Mouse (Mus musculus) c-Kit-negative CD71-positive TER-119-positive erythroid progenitor cells, embryonic 14.5 days (primary cell): ENCODE measurements around the gene Musk.
"Not testable (repeated sequence)": the region's sequence is repeated elsewhere in the genome, so short reads cannot be mapped to it uniquely, and the experiment has no call there.

ENCODE experiments used
- DNase-seq: peaks from one replicate; pipeline ENCODE4 v3.0.0-alpha.2; 2013; ENCODE audit warnings: low read depth, low spot score

Musk gene

DNA sequence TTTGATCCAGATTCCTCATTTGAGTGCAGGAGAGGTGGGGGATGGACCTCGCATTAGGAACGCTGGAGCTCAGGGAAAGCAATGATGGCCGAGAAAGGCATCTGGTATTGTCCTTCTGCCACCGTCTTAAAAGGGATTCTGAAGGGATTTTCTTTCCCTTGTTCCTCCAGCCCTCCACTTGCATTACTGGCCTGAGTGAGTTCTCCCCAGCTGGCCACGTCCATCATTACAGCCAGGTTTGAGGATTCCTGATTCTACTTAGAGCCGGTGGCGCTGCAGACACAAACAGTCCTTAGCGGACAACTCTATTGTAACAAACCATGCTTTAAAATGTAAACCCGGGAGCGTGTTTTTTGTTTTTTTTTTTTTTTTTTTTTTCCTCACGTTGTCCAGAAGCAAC is at the start of gene Musk:
Musk (plus strand) TSS at position 274 of the 400 bp plus-strand sequence.
- DNase-seq = no peak

DNA sequence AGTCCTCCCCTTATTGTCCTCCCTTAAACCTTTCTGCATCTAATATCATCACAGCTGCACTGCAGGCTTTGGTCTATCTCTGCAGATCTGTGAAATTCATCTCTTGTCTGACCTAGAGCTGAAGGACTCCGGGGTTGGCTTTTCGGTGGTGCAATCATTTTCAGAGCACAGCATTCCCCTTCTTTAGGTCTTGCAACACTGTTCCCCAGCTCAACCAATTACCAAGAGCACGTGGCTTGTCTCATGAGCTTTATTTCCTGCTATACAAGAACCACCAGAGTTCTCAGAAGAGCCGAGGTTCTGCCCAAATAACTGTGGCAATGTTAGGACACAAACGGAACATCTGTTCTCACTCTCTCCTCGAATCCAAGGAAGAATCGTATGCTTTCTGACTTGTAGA is 45.3 kb upstream of the Musk start:
- DNase-seq = no peak

DNA sequence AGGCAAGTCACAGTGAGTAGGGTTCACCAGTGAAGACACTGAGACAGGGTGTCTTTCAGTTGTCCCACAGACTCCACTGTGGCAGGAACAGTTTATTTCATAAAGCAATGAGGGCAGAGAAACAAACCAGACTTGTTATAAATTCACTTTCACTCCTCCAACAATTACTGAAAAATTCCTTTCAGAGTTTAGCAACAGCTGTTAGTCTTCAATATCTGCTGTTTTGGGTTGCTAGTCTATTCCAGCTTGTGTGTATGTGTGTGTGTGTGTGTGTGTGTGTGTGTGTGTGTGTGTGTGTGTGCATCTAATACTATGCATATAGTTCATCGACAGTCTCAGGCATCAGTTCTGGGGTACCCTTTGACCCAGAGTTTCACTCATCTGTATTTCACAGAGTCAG is 40.2 kb upstream of the Musk start:
- DNase-seq = no peak

DNA sequence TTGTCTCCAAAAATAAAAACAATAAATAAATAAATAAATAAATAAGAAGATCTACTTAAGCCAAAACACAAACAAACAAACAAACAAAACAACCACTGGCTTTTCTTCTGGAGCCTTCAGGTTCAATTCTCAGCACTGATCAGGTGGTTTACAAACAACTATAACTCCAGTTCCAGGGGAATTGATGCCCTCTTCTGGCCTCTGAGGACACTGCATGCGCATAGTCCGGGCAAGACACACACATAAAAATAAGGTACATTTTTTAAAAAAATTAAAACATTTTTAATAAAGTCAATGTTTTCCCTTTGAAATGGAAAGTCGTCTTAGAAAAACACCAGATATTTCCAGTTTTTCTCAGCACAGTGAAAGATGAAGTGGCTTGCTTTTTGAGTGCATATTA is 33.4 kb upstream of the Musk start:
- DNase-seq = no peak

DNA sequence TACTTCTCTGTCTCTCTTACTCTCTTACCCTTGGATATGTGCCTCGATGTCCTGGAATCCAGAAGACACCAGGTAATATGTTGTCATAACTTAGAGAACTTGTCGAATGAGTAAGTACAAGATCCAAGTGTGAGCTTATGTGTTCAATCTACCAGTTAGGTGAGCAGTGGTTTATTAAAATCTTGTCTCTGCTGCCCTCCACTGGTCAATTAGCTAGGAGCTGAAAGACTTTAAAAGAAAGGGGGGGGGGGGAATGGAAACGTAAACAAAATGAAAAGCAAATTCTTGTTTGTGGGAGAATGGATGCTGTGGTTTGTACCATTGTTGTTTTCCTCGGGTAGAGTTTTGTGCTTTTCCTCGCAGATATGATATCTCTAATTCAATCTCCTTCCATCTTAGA is 32.4 kb upstream of the Musk start:
- DNase-seq = no peak

DNA sequence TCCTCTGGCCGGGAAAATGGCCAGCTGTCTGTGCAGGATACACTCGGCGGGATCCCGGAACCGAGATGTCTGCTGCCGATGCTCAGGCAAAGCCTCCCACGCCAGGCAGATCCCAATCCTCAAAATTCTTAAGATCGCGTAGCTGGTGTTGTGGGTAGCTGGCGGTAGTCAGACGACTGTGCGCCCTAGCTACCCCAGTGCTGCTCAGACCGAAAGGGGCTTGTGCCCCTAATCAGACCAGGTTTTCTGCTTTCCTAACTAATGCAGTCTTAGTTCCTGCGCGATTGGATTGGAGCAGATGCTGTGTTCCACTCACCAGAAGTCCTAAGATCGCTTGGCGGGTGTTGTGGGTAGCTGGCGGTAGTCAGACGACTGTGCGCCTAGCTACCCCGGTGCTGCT is 25.0 kb upstream of the Musk start:
- DNase-seq = not testable (repeated sequence)

DNA sequence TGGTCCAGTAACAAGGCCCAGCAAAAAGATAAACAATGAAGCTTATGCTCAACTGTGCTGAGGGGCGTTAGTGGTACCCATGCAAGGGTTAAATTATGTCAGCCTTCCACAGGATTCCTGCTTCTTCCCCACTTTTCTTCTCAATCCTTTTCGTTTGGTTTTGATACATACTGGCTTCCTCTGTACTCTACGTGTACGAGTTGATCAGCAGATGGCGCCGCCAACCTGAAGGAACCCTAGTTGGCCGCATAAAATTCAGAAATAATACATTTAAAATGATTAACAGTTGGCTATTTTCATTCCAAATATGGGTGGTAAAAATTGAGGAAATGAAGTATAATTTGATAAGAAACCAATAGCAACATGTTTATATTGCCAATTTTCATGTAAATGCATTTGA is 19.5 kb upstream of the Musk start:
- no peak for DNase-seq

DNA sequence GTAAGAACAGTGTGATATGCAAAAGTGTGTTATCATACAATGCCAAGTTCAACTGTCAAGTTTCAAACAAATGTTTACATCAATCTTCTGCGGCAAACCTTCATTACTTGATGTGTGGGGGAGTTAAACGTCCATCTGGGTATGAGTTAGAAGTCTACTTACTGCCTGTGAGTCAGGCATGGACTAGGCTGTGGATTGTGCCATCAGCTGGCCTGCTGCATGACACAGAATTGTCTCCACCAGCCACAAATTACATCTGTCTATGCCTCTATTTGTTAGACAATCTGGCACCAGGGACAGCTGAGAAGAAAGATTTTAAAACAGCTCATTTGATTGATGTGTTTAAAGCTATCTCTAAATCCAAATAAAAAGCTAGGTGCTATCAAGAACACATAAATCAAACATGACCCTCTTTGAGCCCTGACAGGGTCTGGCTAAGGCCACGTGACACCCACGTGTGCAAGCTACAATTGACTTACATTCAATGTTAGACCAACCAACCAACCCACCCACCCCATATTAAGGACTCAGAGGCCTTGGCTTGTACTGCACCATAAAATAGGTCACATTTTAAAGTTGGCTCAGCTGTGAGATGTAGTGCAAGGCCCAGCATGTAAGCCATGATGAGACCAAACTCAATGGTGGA is 16.7 kb upstream of the Musk start:
- DNase-seq = no peak

DNA sequence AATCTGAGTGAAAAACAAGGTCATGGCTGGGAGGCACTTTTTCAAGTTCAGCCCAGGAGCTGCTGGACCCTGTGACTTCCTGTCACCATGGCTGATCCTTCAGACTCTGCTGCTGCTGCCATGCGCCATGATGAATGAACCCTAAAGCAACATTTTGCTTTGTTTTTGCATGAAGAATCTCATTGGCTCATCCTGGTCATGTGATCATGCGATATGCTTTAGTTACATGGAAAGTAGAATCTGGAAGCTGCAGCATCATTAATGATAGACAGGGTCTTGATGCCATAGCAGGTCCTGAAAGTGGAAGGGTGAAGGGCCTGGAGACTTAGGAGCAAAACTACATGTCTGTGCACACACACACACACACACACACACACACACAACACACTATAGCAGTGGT is 15.8 kb upstream of the Musk start:
- no peak for DNase-seq

DNA sequence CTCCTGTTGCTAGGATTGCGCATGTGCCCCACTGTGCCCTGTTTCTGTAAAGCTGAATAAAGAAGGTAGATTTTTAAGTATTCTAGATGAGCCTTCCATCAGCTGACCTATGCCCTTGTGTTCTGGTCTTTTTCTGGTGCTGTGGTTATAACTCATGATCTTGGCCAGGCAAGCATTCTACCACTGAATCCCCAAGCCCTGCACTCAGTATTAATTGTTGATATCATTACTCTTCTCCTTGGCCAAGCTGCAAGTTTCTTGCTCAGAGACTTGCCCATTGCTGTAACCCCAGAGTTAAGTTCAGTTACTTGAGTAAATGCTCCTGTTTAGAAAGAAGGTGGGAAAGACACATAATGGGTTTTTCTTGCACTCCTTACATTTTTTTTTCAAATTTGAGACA is 14.8 kb upstream of the Musk start:
- DNase-seq = no peak

DNA sequence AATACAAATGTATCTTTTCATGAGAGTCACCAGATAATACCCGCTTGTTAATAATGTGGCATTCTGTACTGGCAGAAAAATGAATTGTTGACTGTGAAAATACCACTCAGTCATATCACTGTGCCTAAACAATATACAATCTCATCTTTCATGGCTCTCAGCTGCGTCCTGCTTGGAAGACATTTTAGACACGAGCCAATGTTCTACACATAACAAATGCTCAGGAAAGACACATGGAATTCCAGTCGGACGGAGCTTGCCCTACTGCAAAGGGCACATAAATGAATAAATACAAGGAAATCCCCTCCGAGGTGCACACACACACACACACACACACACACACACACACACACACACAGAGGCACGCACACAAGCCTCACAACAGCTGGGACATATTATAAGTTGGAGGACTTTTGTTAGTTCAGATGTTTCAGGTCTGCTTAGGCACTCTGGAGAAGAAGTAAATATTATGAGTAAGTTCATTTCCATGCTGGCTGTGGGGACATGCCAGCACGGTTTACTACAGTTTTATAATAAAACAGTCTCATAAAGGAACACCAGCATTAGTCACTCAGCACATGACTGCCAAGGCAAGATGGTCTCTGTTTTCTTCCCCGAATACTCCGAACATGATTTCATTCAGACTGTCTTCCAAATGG is 14.1 kb upstream of the Musk start:
- DNase-seq = no peak

DNA sequence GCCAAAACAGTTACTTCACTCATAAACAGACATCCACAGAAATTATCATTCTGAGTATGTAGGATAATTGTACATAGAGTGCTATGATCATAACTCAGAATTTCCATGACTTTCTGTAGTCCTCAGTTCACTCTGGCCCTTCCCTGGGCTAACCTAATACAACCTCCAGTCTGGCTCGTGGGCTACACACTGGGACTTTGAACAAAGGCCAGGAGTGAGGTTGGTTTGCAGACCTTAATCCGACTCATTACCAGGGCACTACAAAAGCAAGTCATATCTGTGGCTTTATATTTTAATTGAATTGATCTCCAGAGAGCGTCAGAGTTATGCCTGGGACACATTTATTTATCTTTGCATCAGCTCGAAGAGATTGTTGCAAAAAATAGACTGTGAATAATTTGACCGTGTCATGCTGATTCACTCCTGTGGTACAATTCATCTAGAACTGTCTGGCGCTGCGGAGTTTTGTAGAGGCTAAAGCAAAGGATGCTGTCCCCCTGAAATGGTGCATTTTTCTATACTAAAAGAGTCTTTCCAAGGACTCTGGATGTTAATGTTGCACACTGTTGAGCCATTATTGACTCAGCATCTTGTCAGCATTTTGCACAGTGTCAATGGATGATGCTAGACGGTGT is 10.4 kb upstream of the Musk start:
- DNase-seq = no peak

DNA sequence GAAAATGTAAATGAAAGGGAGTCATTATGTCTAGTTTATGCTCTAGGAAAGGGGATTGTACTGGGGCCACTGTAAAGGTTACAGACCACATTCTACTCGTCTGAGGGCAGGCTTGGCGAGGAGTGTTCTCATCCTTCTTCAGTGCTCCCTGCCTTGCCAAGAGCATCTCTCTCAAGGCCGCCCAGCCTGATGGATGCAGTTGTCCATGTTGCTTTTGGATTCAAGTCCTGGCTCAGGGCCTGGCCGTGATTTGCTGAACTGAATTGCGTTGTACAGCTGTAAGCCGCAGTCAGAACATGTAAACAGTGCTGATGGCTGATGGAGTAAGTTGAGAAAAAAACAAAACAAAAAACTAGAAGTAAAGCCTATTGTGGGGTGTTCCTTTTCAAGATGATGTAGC is 7.4 kb upstream of the Musk start:
- no peak for DNase-seq

DNA sequence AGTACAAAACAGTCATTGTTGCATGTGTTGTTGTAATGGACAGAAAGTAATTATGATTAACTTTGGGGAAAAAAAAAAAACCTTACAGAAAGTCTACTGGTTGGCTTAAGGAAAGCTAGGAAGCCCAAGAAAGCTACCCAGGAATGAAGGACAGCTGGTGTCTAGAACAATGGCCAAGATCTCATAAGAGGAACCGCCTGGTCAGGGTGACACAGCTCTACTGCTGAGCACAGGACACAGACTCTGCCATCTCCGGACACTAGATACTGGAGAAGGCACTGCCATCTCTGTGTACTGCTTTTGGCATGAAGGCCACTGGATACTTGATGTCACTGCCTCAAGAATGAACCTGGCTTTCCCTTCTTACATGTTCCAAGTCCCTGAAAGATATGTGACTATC is 5.6 kb upstream of the Musk start:
- no peak for DNase-seq

DNA sequence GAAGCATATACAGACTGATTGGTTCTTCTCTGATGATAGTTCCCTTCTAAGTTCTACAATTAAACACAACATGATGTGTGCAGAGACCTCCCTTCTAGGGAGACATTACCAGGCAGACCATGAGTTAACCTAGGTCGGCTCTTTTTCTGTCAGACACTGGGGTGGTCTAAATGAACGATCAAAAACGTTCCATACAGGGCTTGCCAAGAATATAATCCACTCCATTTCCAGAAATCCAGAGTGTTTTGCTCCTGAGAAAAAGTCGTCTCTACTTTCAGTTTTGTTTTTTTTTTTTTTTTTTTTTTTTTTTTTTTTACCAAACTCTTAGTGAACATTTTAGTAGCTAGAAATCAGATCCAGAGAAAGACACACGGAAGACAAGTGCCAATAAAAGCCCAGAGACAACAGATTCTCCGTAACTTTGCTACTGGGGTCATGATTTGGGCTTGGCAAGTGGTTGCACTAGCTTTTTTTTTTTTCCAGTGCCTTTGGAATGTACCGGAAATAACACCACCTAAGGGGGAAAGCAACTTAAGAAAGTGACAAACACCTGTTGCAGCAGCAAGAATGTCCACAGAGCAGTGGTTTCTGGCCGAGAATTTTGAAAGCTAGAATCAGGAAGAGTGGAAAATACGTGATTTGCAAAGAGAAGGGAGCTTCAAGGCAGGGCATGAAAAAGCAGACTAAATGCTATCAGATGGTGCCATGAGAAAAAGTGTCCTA is 769 bp downstream of the Musk start:
- no peak for DNase-seq

DNA sequence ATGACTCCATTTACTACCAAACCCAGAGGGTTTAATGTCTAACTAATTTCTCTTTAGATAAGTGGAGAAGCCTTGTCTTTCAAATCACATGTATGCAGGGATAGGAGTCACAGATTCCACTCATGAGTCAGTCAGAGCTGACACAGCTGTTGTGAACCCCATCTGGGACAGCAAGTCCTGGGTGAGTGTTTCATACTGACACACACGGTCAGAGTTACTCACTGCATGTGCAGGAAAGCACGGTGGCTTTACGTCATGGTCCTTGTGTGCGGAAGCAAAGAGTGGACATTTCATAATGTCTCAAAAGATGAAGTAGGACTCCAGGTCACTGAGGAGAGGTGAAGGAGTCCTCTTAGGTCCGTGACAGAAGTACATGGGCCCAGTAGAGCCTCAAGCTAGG is 3.0 kb downstream of the Musk start:
- no peak for DNase-seq

DNA sequence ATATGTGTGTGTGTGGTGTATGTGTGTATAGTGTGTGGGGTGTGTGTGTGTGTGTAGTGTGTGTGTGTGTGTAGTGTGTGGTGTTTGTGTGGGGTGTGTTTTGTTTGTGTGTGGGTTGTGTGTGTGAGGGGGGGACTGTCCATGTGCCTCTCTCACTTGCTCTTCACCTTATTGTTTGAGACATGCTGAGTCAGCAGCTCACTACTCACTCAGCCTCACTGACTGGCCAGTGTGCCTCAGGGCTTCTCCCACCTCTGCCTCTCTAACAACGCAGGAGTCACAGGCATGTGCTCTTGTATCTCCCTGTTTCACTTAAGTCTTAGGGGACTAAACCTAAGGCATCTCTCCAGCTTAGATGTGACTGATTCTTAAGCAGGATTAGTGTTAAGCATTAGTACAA is 6.1 kb downstream of the Musk start:
- no peak for DNase-seq

DNA sequence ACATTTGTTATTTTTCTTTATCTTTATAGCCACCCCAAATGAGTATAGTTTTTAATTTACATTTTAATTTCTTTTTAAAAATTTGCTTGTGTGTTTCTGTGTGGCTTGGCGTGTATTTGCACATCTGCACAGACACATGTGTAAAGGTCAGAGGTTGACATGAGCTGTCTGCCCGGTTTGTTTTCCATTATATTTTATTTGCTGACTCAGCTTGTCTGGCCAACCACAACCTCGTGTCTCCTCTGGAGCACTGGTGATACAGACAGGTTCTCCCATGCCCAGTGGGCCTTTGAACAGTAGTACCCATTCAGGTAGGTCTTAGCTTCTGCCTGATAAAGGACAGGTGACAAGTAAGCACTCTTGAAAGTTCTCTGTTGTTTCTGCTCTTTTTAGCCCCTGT is 7.3 kb downstream of the Musk start:
- no peak for DNase-seq

DNA sequence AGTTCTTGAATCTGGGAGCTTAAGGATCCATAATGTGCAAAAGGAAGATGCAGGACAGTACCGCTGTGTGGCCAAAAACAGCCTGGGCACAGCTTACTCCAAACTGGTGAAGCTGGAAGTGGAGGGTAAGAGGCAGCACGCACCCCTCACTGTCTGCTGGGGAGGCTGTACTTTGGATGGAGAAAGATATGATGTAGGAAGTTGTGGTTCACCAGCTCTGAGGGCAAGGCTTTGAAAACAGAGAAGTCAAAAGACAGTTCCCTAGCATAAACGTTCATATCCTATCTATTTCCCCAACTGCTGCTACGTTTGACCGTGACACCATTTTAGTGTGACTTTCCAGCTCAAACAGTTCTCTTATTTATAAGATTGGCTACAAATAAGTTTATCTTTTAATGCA is 18.1 kb downstream of the Musk start:
- no peak for DNase-seq

DNA sequence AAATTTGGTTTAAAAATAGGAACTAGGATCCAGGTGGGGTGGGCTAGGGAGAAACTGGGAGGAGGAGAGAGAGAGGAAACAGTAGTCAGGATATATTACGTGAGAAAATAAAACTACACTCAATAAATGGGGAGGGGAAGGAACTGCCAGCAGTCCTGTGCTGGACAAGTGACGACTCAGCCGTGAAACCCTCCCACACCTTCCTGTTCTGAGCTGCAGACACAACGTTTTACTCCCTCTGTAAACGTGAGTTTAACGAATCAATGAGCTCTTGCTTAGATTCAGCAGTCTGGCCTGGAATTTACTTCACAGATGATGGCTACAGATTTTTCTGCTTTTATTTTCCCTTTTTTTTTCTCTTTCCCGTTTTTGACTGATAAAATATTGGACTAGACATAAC is 18.8 kb downstream of the Musk start:
- DNase-seq = no peak

DNA sequence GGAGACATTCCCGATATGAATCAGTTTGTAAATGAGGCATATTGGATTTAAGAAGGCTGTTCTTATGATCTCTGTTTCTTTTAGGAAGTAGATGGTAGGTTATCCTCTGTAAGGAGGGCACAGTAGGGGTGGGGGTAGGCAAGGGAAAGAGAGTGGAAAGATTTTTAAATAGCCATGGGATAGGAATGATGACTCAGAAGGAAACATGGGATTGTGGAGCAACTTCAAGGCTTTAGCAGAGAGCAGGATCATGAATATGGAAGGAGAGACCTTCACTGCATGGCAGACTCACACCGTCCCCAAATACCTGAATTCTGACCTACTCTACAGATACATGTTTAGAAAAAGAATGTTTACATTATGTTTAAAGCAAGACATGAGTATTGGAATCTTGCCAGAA is 21.7 kb downstream of the Musk start:
- DNase-seq = no peak

DNA sequence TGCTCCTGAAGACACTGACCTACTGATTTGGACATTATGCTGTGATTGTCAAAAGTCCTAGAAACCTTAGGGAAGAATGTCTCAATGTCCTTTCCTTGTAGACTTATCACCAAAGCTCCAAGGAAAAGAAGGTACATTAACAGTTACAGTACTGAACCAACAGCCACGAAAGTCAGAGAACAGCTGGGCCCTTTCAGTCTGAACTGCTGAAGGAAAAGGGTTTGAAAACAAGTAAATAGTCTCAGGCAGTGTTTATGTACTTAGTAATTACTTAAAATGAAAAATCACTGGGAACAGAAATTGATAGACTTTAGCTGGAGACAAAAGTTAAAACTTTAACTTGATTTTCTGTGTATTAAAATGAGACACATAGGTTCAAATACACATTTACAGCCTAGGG is 27.6 kb downstream of the Musk start:
- DNase-seq = no peak
